24 mouse cellular contexts compared by ENCODE assay signal in genomic region chr13:45837609-45838220, GRCm38 (mm10).
DNase-seq lines count a peak whose midpoint lies in the region; ATAC-seq and TF ChIP-seq lines count a peak whose summit lies in the region.
"Had no signal": no experiment of that assay in that cellular context is flagged by ENCODE, and none has a peak within 500 bp of the region (broad histone marks: within the 10 kb centered on the region; RNA-seq: fewer than 3 reads in every experiment).

No protein-coding gene starts in this region.

- TF ChIP-seq CTCF in CH12.LX (conservative IDR thresholded peaks at IDR 0.05 in 1 of 2, IDR thresholded peaks at IDR 0.05 in 1 of 2; ENCODE audit: low read depth in 2 of 2, low read length in 2 of 2), result no peak

- H3K4me1 ChIP-seq in CH12.LX (ENCODE audit: control insufficient read depth in 1 of 2, insufficient read depth in 2 of 2), result peaks cover 33 to 60% of the 10 kb centered on the region in 2 experiments
- no peaks in the 10 kb centered on the region for H3K4me1 ChIP-seq in stomach, embryonic 15.5 days
- H3K4me1 ChIP-seq: hindbrain, embryonic 13.5 days; intestine, embryonic 15.5 days had no signal

- ATAC-seq in stomach, embryonic 15.5 days (ENCODE audit: insufficient read depth, low FRiP score, low read depth), result peak; percentile 27; the same call in 1 of the 2 replicates
- ATAC-seq: forebrain, postnatal 0 days; intestine, embryonic 15.5 days had no signal

- peak overlapping the region; percentile 75 for H3K9ac ChIP-seq in CH12.LX (ENCODE audit: insufficient read depth, low read depth)
- no peak overlapping the region for H3K9ac ChIP-seq in stomach, embryonic 15.5 days
- H3K9ac ChIP-seq: embryonic facial prominence, embryonic 13.5 days; forebrain, postnatal 0 days; hindbrain, embryonic 13.5 days; intestine, embryonic 15.5 days; limb, embryonic 13.5 days; liver, embryonic 14.5 days; neural tube, embryonic 12.5 days had no signal

- no peak overlapping the region for H3K4me3 ChIP-seq in CH12.LX (replicated peaks in 1 of 3; ENCODE audit: low read depth in 2 of 3, low read length in 2 of 3, poor library complexity in 1 of 3)
- H3K4me3 ChIP-seq in stomach, embryonic 15.5 days (replicated peaks), result no peak overlapping the region
- H3K4me3 ChIP-seq: embryonic facial prominence, embryonic 13.5 days; gastrocnemius, adult 2 months; hindbrain, embryonic 13.5 days; intestine, embryonic 15.5 days; limb, embryonic 13.5 days; neural tube, embryonic 12.5 days had no signal

- in situ Hi-C loops in CH12.LX (cut with MboI; ENCODE audit: low pct_ligation_motif_present, low pct_unique_long_range_greater_than_20kb, low sequenced_read_pairs), result no loop called here

- H3K4me2 ChIP-seq in CH12.LX (ENCODE audit: insufficient read depth, low read depth, poor library complexity, severe bottlenecking), result peak overlapping the region; percentile 99
- H3K4me2 ChIP-seq in stomach, embryonic 15.5 days, result no peak overlapping the region
- H3K4me2 ChIP-seq: embryonic facial prominence, embryonic 13.5 days; heart, embryonic 11.5 days; hindbrain, embryonic 13.5 days; intestine, embryonic 15.5 days; limb, embryonic 13.5 days; midbrain, embryonic 11.5 days; neural tube, embryonic 12.5 days had no signal

- 63% methylated on average over 8 of the region's 8 CpGs for WGBS in stomach, embryonic 15.5 days

- no peaks in the 10 kb centered on the region for H3K27me3 ChIP-seq in CH12.LX (replicated peaks)
- H3K27me3 ChIP-seq in stomach, embryonic 15.5 days (replicated peaks), result no peaks in the 10 kb centered on the region
- H3K27me3 ChIP-seq: embryonic facial prominence, embryonic 13.5 days; hindbrain, embryonic 13.5 days; intestine, embryonic 15.5 days; limb, embryonic 13.5 days; neural tube, embryonic 12.5 days had no signal

- no peak for TF ChIP-seq RAD21 in CH12.LX (IDR thresholded peaks at IDR 0.05; ENCODE audit: low read depth, low read length)

- dilution Hi-C loops in CH12.LX (cut with MboI; ENCODE audit: extremely low pct_ligation_motif_present, extremely low pct_unique_long_range_greater_than_20kb, low sequenced_read_pairs), result no loop called here

- H3K9me3 ChIP-seq in CH12.LX (replicated peaks; ENCODE audit: low read length), result peaks cover 7% of the 10 kb centered on the region
- no peaks in the 10 kb centered on the region for H3K9me3 ChIP-seq in stomach, embryonic 15.5 days
- H3K9me3 ChIP-seq: G1E; hindbrain, embryonic 13.5 days; intestine, embryonic 15.5 days; limb, embryonic 13.5 days; neural tube, embryonic 12.5 days had no signal

- H3K79me2 ChIP-seq in CH12.LX (replicated peaks; ENCODE audit: control insufficient read depth, extremely low read depth, insufficient read depth, poor library complexity, severe bottlenecking), result peaks cover 17% of the 10 kb centered on the region

- peak; percentile 89 for TF ChIP-seq EP300 in CH12.LX (IDR thresholded peaks at IDR 0.05; ENCODE audit: low read length)

- peak; percentile 41 for DNase-seq in adrenal gland, adult 2 months
- no peak for DNase-seq in adrenal gland, adult 8-10 months
- DNase-seq in CH12.LX (ENCODE audit: extremely low read depth), result peak; percentile 85
- DNase-seq in brain, adult 2 months (ENCODE audit: low read depth, low spot score), result peak; percentile 67
- DNase-seq in cerebellum, postnatal 36 days, result no peak
- DNase-seq in cerebellum, adult 11-12 months, result no peak
- no peak for DNase-seq in kidney, adult 11 months
- DNase-seq: adrenal gland, postnatal 25 days; B cell, adult 2 months; cerebellum, adult 9-10 months; forebrain, postnatal 0 days; gastrocnemius, adult 2 months; kidney, postnatal 4 days; right cerebral cortex, postnatal 4 days had no signal

- peaks cover 19 to 66% of the 10 kb centered on the region in 2 experiments for H3K36me3 ChIP-seq in CH12.LX (replicated peaks in 1 of 2; ENCODE audit: control insufficient read depth in 1 of 2, insufficient read depth in 1 of 2, low read length in 1 of 2)
- H3K36me3 ChIP-seq in stomach, embryonic 15.5 days, result no peaks in the 10 kb centered on the region
- H3K36me3 ChIP-seq: hindbrain, embryonic 13.5 days; intestine, embryonic 15.5 days; neural tube, embryonic 12.5 days had no signal

- peak overlapping the region; percentile 77 for H3K27ac ChIP-seq in CH12.LX (ENCODE audit: insufficient read depth, low read depth)
- no peak overlapping the region for H3K27ac ChIP-seq in stomach, embryonic 15.5 days
- H3K27ac ChIP-seq: embryonic facial prominence, embryonic 13.5 days; gastrocnemius, adult 2 months; hindbrain, embryonic 13.5 days; intestine, embryonic 15.5 days; limb, embryonic 13.5 days; liver, embryonic 14.5 days; neural tube, embryonic 12.5 days had no signal

- peak; percentile 27; the same call in 1 of the 2 replicates for TF ChIP-seq POLR2A in CH12.LX (IDR thresholded peaks at IDR 0.05; ENCODE audit: low read depth, low read length)

TF ChIP-seq in CH12.LX, 34 proteins besides CTCF, POLR2A, EP300 and RAD21:
- TF ChIP-seq ZNF384 (IDR thresholded peaks at IDR 0.05; ENCODE audit: low read depth, low read length) (peak; percentile 76), JUND (conservative IDR thresholded peaks at IDR 0.05; ENCODE audit: low read depth, low read length) (peak; percentile 73), NELFE (IDR thresholded peaks at IDR 0.05; ENCODE audit: low read depth, low read length) (no peak), TCF12 (IDR thresholded peaks at IDR 0.05; ENCODE audit: low read depth, low read length) (no peak), NRF1 (IDR thresholded peaks at IDR 0.05; ENCODE audit: low read depth, low read length) (no peak), ELF1 (IDR thresholded peaks at IDR 0.05; ENCODE audit: low read depth, low read length) (0 out of 2 replicates have a peak, but pooled peaks have one; percentile 7), JUN (IDR thresholded peaks at IDR 0.05; ENCODE audit: insufficient read depth, low read depth, low read length) (peak; percentile 79), CHD2 (IDR thresholded peaks at IDR 0.05; ENCODE audit: low read length) (peak; percentile 27; the same call in 1 of the 2 replicates), MYC (IDR thresholded peaks at IDR 0.05; ENCODE audit: low read depth, low read length) (0 out of 2 replicates have a peak, but pooled peaks have one; percentile 49), ETS1 (conservative IDR thresholded peaks at IDR 0.05; ENCODE audit: low read depth, low read length) (peak; percentile 81), BHLHE40 (IDR thresholded peaks at IDR 0.05; ENCODE audit: low read depth, low read length) (peak; percentile 35), IRF4 (IDR thresholded peaks at IDR 0.05; ENCODE audit: low read depth, low read length) (peak; percentile 60; the same call in 1 of the 2 replicates), RCOR1 (conservative IDR thresholded peaks at IDR 0.05; ENCODE audit: low read depth, low read length) (0 out of 2 replicates have a peak, but pooled peaks have one; percentile 38), MAFK (IDR thresholded peaks at IDR 0.05; ENCODE audit: insufficient replicate concordance, low read length) (peak; percentile 48; the same call in 1 of the 2 replicates), MEF2A (IDR thresholded peaks at IDR 0.05; ENCODE audit: borderline replicate concordance, low read depth, low read length) (peak; percentile 24; the same call in 1 of the 2 replicates)
TF ChIP-seq in CH12.LX: peak in this region for 12.

Comparison
In these comparisons a context has a peak if more than half of its experiments do, and no peak if none do; other contexts are left out.
1. DNase-seq: peak in adrenal gland, adult 2 months (single experiment), CH12.LX (single experiment) and brain, adult 2 months (single experiment); none in adrenal gland, adult 8-10 months (single experiment), cerebellum, postnatal 36 days (0 of 2), cerebellum, adult 11-12 months (single experiment) and kidney, adult 11 months (single experiment).